Comparison of ENCODE assay signal across 13 mouse cellular contexts in the genomic region with DNA sequence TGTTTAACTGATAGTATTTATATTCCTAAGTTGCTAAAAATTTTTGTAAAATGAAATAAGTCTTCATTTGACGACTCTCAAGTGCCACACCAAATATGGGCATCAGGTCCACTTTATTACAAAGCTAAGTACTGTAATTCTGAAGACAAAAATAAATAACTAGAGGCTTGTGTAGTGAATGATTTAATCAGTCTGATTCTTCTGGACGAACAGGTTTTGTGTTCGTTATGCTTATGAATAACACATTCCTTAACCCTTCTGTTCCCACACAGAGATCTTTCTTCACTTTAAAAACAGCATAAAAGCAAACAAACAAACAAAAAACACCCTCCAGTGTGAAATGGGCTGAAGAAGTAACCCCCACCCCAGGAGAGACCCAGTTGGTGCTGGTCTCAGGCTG. TPM values are rescaled to one million over a fixed set of nuclear protein-coding genes. Genes with fewer than 3 reads are reported as not detected.
DNase-seq lines count a peak whose midpoint lies in the region; ATAC-seq and TF ChIP-seq lines count a peak whose summit lies in the region.
"Had no signal": no experiment of that assay in that cellular context is flagged by ENCODE, and none has a peak within 500 bp of the region (broad histone marks: within the 10 kb centered on the region; RNA-seq: fewer than 3 reads in every experiment).

No protein-coding gene starts in this region.

- H3K9ac ChIP-seq in embryonic facial prominence, embryonic 15.5 days, result no peak overlapping the region
- H3K9ac ChIP-seq in limb, embryonic 14.5 days (ENCODE audit: low read depth, low read length, severe bottlenecking), result no peak overlapping the region
- H3K9ac ChIP-seq: liver, embryonic 14.5 days had no signal

- no peaks in the 10 kb centered on the region for H3K9me3 ChIP-seq in embryonic facial prominence, embryonic 15.5 days (replicated peaks)
- H3K9me3 ChIP-seq in limb, embryonic 14.5 days (ENCODE audit: control insufficient read depth, low read length), result no peaks in the 10 kb centered on the region
- H3K9me3 ChIP-seq: hindbrain, embryonic 10.5 days; midbrain, embryonic 10.5 days had no signal

- no peaks in the 10 kb centered on the region for H3K27me3 ChIP-seq in kidney, adult 2 months (replicated peaks; ENCODE audit: control insufficient read depth, insufficient read depth, low read length)
- H3K27me3 ChIP-seq in embryonic facial prominence, embryonic 15.5 days, result no peaks in the 10 kb centered on the region
- H3K27me3 ChIP-seq in limb, embryonic 14.5 days (ENCODE audit: control insufficient read depth, insufficient read depth, low read length), result no peaks in the 10 kb centered on the region

- peak overlapping the region; percentile 86 for H3K27ac ChIP-seq in kidney, adult 2 months (ENCODE audit: insufficient read depth, low read depth, low read length)
- peak overlapping the region; percentile 51; the same call in 1 of the 2 replicates for H3K27ac ChIP-seq in embryonic facial prominence, embryonic 15.5 days (replicated peaks)
- H3K27ac ChIP-seq in limb, embryonic 14.5 days (replicated peaks; ENCODE audit: low read depth, low read length), result no peak overlapping the region
- H3K27ac ChIP-seq: hindbrain, embryonic 10.5 days; liver, embryonic 14.5 days; midbrain, embryonic 10.5 days had no signal

- peaks cover 3% of the 10 kb centered on the region for H3K36me3 ChIP-seq in kidney, adult 2 months (ENCODE audit: control insufficient read depth, insufficient read depth, low read length)
- peaks cover 35% of the 10 kb centered on the region for H3K36me3 ChIP-seq in embryonic facial prominence, embryonic 15.5 days
- H3K36me3 ChIP-seq in limb, embryonic 14.5 days (ENCODE audit: control insufficient read depth, insufficient read depth, low read length), result peaks cover 26% of the 10 kb centered on the region

- no peak for ATAC-seq in embryonic facial prominence, embryonic 15.5 days (ENCODE audit: insufficient number of reproducible peaks, low FRiP score, low TSS enrichment, low read depth)
- no peak for ATAC-seq in limb, embryonic 14.5 days (ENCODE audit: low FRiP score, low read depth)

- TF ChIP-seq POLR2A in kidney, adult 2 months (IDR thresholded peaks at IDR 0.05; ENCODE audit: low read depth, low read length), result no peak
- TF ChIP-seq POLR2A in limb, embryonic 14.5 days (IDR thresholded peaks at IDR 0.05; ENCODE audit: borderline replicate concordance, extremely low read depth, insufficient read depth, insufficient read length), result no peak

- H3K4me2 ChIP-seq in embryonic facial prominence, embryonic 15.5 days (replicated peaks), result no peak overlapping the region
- no peak overlapping the region for H3K4me2 ChIP-seq in limb, embryonic 14.5 days (replicated peaks; ENCODE audit: low read depth, low read length, severe bottlenecking)

- no peak for TF ChIP-seq CTCF in kidney, adult 2 months (conservative IDR thresholded peaks at IDR 0.05; ENCODE audit: insufficient read depth, insufficient read length, low read depth, low read length)

- no peak overlapping the region for H3K4me3 ChIP-seq in kidney, adult 2 months (ENCODE audit: insufficient read depth, low read depth, low read length)
- no peak overlapping the region for H3K4me3 ChIP-seq in embryonic facial prominence, embryonic 15.5 days (replicated peaks)
- no peak overlapping the region for H3K4me3 ChIP-seq in limb, embryonic 14.5 days (replicated peaks; ENCODE audit: low read length)
- H3K4me3 ChIP-seq: hindbrain, embryonic 10.5 days; midbrain, embryonic 10.5 days had no signal

- H3K4me1 ChIP-seq in kidney, adult 2 months (ENCODE audit: control insufficient read depth, insufficient read depth, low read length), result peaks cover 16% of the 10 kb centered on the region
- H3K4me1 ChIP-seq in embryonic facial prominence, embryonic 15.5 days, result peaks cover 31% of the 10 kb centered on the region
- peaks cover 20% of the 10 kb centered on the region for H3K4me1 ChIP-seq in limb, embryonic 14.5 days (ENCODE audit: control insufficient read depth, insufficient read depth, low read length)

- DNase-seq in kidney, adult 2 months, result no peak
- DNase-seq in kidney, postnatal 36 days, result no peak
- peak; percentile 38 for DNase-seq in lung, postnatal 36 days
- no peak for DNase-seq in lung, postnatal 14 days
- peak; percentile 34 for DNase-seq in limb, embryonic 14.5 days (ENCODE audit: low spot score)
- no peak for DNase-seq in adrenal gland, adult 2 months
- DNase-seq: cerebellum, adult 8-10 months; right cerebral cortex, postnatal 14 days; thymus, postnatal 25 days had no signal

- 15% methylated on average over 3 of the region's 3 CpGs for WGBS in kidney, adult 2 months
- WGBS in embryonic facial prominence, embryonic 15.5 days, result 31% methylated on average over 3 of the region's 3 CpGs
- 27% methylated on average over 3 of the region's 3 CpGs for WGBS in limb, embryonic 14.5 days

RNA-seq across cellular contexts. Expression of a gene that starts 40.4 kb away (rescaled TPM):
- 7.7 and 8.6 TPM in 2 replicates for polyA plus RNA-seq in kidney, adult 2 months (2012; rRNA removed)
- 46.7 and 50.2 TPM in 2 replicates for polyA plus RNA-seq in embryonic facial prominence, embryonic 15.5 days (2015; fragmentation: Nextera tagmentation; extraction: Ambion mirVana)
- polyA plus RNA-seq in limb, embryonic 14.5 days (2012; rRNA removed), result 14.1 and 15.2 TPM in 2 replicates
- 41.0 and 45.3 TPM in 2 replicates for polyA plus RNA-seq in limb, embryonic 14.5 days (2014; fragmentation: Nextera tagmentation; extraction: Ambion mirVana)
- total RNA-seq in adrenal gland, adult 2 months (2021), result 10 to 100 TPM; 19.8 to 25.1 TPM
- 3.2 and 6.2 TPM in 2 replicates for polyA plus RNA-seq in adrenal gland, adult 2 months (2012; rRNA removed)

Comparison
In these comparisons a context has a peak if more than half of its experiments do, and no peak if none do; other contexts are left out.
1. DNase-seq: peak in lung, postnatal 36 days (single experiment) and limb, embryonic 14.5 days (single experiment); none in kidney, adult 2 months (single experiment), kidney, postnatal 36 days (0 of 2), lung, postnatal 14 days (single experiment) and adrenal gland, adult 2 months (single experiment).